Mouse (Mus musculus): ENCODE measurements around the gene Rpe65. TPM values are rescaled to one million over a fixed set of nuclear protein-coding genes. Genes with fewer than 3 reads are reported as not detected.

Rpe65 gene
- polyA plus RNA-seq, 1 experiment from 2014 or later = not detected

GRCm38 (mm10) chr3:159663333-159663732 is 64.4 kb downstream of the Rpe65 start:
- no peak overlapping the region for H3K27ac ChIP-seq (replicated peaks)
- H3K9me3 ChIP-seq (ENCODE audit: control insufficient read depth, low read length) = no peaks in the 10 kb centered on the region
- H3K4me3 ChIP-seq (ENCODE audit: low read depth, low read length) = no peak overlapping the region
- H3K9ac ChIP-seq (ENCODE audit: low read length) = no peak overlapping the region
- no peaks in the 10 kb centered on the region for H3K36me3 ChIP-seq (ENCODE audit: control insufficient read depth, insufficient read depth, low read length)
- H3K27me3 ChIP-seq (ENCODE audit: control insufficient read depth, insufficient read depth, low read length) = no peaks in the 10 kb centered on the region
- H3K4me2 ChIP-seq (replicated peaks; ENCODE audit: low read depth) = no peak overlapping the region
- TF ChIP-seq EP300 (optimal IDR thresholded peaks at IDR 0.05) (no peak), CTCF (IDR thresholded peaks at IDR 0.05; ENCODE audit: low read depth) (no peak)
- no peak for ATAC-seq (ENCODE audit: low FRiP score, low TSS enrichment)
- 93% methylated on average over 1 of the region's 1 CpGs for WGBS
- no peaks in the 10 kb centered on the region for H3K4me1 ChIP-seq (replicated peaks; ENCODE audit: control insufficient read depth, insufficient read depth)
- DNase-seq (ENCODE audit: low spot score) = no peak

Other genes with a start within 250 kb of the Rpe65 start
- 7.4 and 8.3 TPM in 2 replicates for gene Depdc1a, start 103.7 kb upstream of the Rpe65 start, polyA plus RNA-seq (2015; fragmentation: Nextera tagmentation; extraction: Ambion mirVana)
- gene Wls, start 240.5 kb downstream of the Rpe65 start, polyA plus RNA-seq (2015; fragmentation: Nextera tagmentation; extraction: Ambion mirVana) = 81.1 and 82.8 TPM in 2 replicates

Data from stomach, postnatal 0 days (tissue).